Mouse (Mus musculus): ENCODE results near the gene Ppil4.
"Not testable (repeated sequence)": the region's sequence is repeated elsewhere in the genome, so short reads cannot be mapped to it uniquely, and the experiment has no call there.

The Ppil4 gene

GRCm38 (mm10) chr10:7792751-7793385 is at the start of gene Ppil4, which contains the start of gene Ginm1:
Gene Ppil4 (plus strand): TSS chr10:7792891.
Gene Ginm1 (minus strand): TSS chr10:7792824.
- DNase-seq, result peak; percentile 92 to 95

DNA sequence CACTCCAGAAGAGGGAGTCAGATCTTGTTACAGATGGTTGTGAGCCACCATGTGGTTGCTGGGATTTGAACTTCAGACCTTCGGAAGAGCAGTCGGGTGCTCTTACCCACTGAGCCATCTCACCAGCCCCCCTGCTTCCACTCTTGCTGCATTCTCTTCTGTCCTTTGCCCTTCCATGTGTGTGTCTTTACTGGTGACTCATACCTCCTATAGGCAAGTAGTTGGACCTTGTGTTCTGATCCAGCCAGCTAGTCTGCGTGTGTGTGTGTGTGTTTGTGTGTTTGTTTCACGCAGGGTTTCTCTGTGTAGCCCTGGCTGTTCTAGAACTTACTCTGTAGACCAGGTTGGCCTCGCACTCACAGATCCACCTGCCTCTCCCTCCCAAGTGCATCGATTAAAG is 47.2 kb upstream of the Ppil4 start:
- DNase-seq, result not testable (repeated sequence)

- no peak for DNase-seq
Measured at GRCm38 (mm10) chr10:7748752-7749151, 43.9 kb upstream of the Ppil4 start.

DNA sequence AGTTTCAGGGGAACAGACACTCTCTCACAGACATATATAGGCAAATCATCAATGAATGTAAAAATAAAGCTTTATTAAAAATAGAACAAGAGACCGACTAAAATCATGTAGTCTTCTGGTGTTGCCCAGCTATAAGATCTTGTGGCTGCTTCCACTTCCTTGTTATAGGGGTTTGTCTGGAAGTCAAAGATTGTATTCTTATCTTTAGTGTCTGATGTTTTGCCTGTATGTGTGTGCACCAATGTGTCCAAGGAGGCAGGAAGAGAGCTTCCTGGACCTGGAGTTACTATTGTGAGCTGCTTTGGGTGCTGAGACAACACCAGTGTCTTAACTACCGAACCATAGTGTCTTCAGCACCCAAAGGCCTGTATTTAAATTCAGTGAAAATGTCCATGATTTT is 35.1 kb upstream of the Ppil4 start:
- DNase-seq, result no peak

- no peak for DNase-seq
Measured at GRCm38 (mm10) chr10:7772346-7772745, 20.3 kb upstream of the Ppil4 start.

GRCm38 (mm10) chr10:7772769-7773168 is 19.9 kb upstream of the Ppil4 start:
- DNase-seq, result no peak

DNA sequence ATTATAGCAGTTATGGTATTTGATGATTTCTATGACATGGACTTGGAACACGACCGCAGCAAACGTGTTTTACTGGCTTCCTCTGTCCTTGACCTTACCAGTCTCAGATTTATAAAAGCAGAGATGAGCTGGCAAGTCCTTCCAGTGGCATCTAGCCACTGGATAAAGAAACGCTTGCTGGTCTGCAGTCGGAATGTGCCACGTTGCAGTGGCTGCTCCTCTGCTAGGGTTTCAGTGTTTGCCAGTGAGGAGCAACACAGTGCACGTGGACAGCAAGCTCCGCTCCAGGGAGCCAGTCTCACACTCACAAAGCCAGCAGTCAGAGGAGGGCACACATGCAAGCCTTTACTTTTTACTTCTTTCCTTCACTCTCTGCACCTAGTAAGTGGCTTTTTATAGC is 17.3 kb upstream of the Ppil4 start:
- DNase-seq, result no peak

DNA sequence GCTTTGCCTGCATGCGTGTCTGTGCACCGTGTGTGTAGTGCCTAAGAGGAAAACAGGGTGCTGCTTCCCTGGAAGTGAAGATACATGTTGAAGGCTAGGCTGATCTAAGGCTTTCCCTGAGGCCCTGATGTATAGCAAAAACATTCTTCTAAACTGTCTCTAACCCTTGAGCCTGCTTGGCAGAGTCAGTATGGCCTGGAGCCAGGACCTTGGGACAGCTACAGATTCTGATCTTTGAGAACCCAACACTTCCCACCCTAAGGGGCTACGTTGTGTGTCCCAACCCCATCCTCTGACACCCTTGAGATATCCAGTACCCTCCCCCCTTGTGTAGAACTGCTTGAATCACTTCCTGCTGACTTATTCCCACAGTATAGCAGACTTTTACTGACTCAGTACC is 14.3 kb upstream of the Ppil4 start:
- DNase-seq, result no peak

GRCm38 (mm10) chr10:7779751-7780237 is 12.9 kb upstream of the Ppil4 start:
- DNase-seq, result no peak

DNA sequence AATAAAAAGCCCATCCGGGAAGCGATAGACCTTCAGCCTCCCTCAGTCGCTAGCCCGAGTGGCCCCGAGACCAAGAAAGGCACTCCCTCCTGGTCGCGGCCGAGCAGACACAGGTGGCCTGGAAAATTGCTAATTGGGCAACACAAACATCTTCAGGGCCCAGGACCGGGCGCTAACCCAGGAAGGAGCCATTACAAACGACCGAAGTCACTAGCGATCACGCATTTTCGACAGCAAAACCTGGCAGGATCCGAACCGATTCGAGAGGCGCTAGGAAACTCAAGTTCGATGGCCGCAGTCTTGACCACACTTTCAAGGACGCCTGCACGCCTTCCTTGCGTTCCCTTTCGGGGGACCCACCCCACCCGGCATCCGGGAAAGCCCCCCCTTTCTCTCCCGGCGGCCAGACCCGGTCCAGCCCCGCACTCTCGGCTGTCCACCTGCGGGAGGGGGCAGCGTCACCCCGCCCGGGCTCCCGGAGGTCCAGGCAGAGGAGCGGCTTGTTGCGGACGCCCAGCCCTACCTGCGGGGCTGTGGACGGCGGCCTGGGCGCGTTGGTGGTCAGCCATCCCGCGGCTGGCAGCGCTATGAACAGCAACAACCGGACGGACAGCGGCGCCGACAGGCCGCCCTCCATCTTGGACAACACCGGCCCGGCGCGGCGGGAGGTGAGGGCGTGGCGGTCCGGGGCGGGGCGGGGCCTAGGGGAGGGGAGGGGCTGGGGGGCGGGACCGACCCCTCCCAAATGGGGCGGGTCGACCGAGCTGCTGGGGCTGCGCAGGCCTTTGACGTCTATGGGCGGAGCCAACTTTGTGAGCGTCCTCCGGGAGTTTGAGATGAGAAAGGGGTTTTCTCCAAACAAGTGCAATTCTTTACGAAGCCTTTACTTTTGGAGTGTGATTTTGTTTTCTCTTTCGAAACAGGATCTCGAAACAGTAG is 12.2 kb upstream of the Ppil4 start:
- peak; percentile 89 for DNase-seq

GRCm38 (mm10) chr10:7781214-7781613 is 11.5 kb upstream of the Ppil4 start:
- no peak for DNase-seq

DNA sequence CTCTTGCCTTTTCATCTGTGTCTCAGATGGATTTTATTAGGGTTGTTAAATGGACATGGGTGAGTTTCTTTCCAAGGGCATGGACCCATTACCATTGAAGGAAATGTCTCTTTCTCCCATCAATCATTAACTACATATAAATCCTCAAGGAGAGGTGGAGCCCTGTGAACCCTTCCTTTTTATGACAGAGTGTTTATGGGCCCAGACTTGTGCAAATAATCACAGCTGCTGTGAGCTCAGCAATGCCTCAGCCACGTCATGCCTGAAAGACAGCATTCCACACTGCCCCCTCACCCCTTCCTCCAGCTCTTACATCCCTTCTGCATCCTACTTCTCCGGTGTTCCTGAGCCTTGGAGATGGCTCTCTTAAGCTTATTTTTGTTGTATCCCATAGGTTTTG is 5.4 kb upstream of the Ppil4 start:
- DNase-seq, result no peak

DNA sequence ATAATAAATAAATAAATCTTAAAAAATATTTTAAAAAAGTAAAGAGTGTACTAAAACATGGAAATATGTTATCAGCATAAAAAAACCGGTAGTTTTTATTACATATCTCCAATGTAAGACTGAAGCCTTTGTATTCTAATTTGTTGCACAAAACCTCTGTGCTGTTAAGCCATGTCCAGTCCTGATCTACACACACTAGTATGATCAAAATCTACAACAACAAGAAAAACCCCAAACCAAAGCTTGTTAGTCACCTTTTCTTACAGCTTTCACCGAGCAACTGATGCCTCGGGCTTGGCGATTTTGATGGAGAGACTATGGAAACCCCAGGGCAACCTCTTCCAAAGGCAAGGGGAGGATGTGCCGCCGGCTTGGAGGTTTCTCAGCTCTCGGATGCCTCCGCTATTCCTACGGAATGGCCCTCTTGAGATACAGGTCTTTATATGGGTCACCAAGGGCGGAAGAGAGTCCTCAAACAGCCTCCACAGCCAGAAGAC is 389 bp upstream of the Ppil4 start:
- DNase-seq, result no peak

DNA sequence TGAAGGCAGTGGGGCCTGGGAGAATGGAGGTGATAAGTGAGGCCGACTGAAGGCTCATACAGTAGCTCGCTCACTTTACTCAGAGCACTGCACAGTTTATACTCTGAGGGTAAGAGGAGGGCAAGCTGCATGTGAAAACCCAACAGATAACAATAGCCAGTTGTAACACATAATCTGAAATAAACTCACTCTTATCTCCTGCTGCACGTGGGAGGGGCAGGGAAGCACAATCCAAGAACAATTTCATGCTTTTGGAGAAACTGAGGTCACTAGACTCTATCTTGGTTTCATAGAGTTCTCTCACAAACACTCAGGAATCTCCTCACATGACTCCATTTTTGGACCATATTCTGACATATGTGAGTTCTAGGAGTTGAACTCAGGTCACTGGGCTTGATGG is 8.6 kb downstream of the Ppil4 start:
- no peak for DNase-seq

DNA sequence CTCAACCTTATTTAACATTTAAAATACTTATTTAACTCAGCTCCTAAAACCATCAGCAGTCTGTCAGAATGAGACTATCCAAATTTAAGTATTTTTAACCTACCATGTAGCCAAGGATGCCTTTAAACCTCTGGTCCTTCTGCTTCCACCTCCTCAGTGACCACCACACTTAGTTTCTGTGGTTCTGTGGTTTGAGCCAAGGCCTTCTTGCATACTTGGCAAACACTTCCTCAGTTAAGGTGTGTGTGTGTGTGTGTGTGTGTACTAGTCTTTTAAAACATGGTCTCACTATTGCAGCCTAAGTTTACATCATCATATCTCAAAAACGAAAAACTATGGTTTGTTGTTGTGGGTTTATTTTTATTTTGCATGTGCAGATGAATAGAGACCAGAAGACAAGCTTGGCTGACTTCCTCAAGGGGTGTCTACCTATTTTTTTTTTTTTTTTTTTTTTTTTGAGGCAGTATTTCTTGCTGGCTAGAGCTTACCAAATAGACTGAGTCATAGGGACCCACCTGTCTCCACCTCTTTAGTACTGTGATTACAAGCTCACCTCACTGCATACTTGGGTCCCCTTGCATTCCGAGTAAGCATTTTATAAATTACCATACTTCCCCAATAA is 9.9 kb downstream of the Ppil4 start:
- DNase-seq, result no peak

GRCm38 (mm10) chr10:7809937-7810336 is 17.2 kb downstream of the Ppil4 start:
- peak; percentile 75 to 79 for DNase-seq

- DNase-seq, result no peak
Measured at GRCm38 (mm10) chr10:7816476-7816875, 23.8 kb downstream of the Ppil4 start.

- no peak for DNase-seq
Measured at GRCm38 (mm10) chr10:7818676-7819075, 26.0 kb downstream of the Ppil4 start.

GRCm38 (mm10) chr10:7819156-7819555 is 26.5 kb downstream of the Ppil4 start:
- no peak for DNase-seq

GRCm38 (mm10) chr10:7819603-7820002 is 26.9 kb downstream of the Ppil4 start:
- no peak for DNase-seq

DNA sequence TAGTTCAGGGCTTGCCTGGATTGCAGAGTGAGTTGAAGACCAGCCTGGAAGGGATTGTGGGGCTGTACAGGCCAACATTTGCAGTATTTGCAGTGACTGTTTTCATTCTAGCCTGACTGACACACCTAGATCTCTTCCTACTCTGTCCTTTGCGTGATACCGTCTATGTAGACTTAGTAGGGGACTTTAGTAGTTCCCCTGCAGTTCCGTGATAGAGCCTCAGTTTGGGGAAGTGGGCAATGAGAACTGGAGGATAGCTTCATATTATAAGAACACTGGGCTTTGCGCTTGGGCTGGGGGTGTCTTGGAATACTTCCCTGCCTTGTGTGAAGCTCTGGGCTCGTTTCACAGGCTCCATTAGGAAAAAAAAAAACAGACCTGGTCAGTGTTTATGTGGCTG is 27.5 kb downstream of the Ppil4 start:
- no peak for DNase-seq

DNA sequence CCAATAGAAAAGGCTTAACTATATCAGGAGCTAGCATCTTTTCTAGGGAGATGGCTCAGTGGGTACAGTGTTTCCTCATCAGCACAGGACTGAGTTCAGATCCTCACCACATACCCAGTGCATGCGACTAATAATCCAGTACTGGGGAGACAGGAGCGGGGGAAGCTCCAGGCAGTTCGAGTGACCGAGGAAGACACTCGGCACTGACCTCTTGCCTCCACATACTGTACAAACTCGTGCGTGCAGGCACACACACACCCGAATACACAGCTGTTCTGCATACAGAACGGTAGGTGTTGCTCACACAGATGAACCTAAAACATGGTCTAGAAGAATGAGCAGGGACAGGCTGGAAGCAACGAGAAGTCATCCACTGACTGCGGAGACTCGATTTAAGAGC is 29.3 kb downstream of the Ppil4 start:
- DNase-seq, result no peak

GRCm38 (mm10) chr10:7824663-7825280 is 32.1 kb downstream of the Ppil4 start:
- peak; percentile 42 to 47 for DNase-seq
